Mouse (Mus musculus) myocyte (in vitro differentiated cells): ENCODE results near the gene Clec1a.

Experiments used
- MAX ChIP-seq: IDR thresholded peaks from one replicate; pipeline ENCODE4 v1.6.1; 2011; ENCODE audit warnings: low read depth, mild to moderate bottlenecking, control low read depth
- MYOG ChIP-seq, 3 experiments: IDR thresholded peaks; one replicate each; pipeline ENCODE4 v1.6.1; 2011; ENCODE audit warnings: control low read depth in 2 of 3, low read depth in 2 of 3, mild to moderate bottlenecking in 2 of 3; ENCODE audit not compliant: insufficient read length in 2 of 3, control insufficient read depth in 1 of 3, insufficient read depth in 1 of 3
- POLR2A ChIP-seq: IDR thresholded peaks from one replicate; pipeline ENCODE4 v1.6.1; 2011; ENCODE audit warnings: low read depth, mild to moderate bottlenecking, control low read depth, moderate library complexity; ENCODE audit not compliant: insufficient read length
- POLR2AphosphoS2 ChIP-seq: IDR thresholded peaks from one replicate; pipeline ENCODE4 v1.6.1; 2011; ENCODE audit warnings: low read depth, control low read depth; ENCODE audit not compliant: insufficient read length
- REST ChIP-seq: IDR thresholded peaks from one replicate; pipeline ENCODE4 v1.6.1; 2011; ENCODE audit warnings: mild to moderate bottlenecking, control low read depth, moderate library complexity; ENCODE audit not compliant: insufficient read depth, insufficient read length
- SRF ChIP-seq: IDR thresholded peaks from one replicate; pipeline ENCODE4 v1.6.1; 2011; ENCODE audit warnings: low read depth; ENCODE audit not compliant: control insufficient read depth, insufficient read length
- TCF12 ChIP-seq: IDR thresholded peaks from one replicate; pipeline ENCODE4 v1.6.1; 2011; ENCODE audit warnings: mild to moderate bottlenecking, control low read depth; ENCODE audit not compliant: poor library complexity, insufficient read depth, severe bottlenecking
- TCF3 ChIP-seq: IDR thresholded peaks from one replicate; pipeline ENCODE4 v1.6.1; 2011; ENCODE audit warnings: low read depth, control low read depth; ENCODE audit not compliant: insufficient read length
- USF1 ChIP-seq: IDR thresholded peaks from one replicate; pipeline ENCODE4 v1.6.1; 2011; ENCODE audit warnings: low read depth, mild to moderate bottlenecking, control low read depth, moderate library complexity

DNA sequence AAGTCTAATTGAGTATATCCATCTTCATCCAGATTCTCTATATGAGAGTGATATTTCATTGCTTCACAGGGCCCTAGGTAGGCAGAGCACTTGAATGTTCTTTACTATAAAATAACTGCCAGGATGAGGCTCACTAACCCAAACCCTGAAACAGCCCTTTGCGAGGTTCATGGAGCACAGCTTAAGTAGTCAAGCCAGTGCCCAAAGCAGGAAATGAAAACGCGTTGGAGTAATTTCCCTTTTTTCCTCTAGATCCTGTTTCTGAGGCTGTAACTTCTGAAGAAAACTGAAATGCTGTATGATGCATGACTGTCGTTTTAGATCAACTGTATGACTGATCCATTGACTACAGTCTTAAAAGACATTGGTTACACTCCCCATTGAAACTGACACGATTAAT is 20.8 kb upstream of the Clec1a start:
- TF ChIP-seq POLR2A (no peak), TCF3 (no peak), REST (no peak), USF1 (no peak), MYOG (IDR thresholded peaks at IDR 0.05; ENCODE audit: control insufficient read depth in 1 of 3, insufficient read depth in 1 of 3, insufficient read length in 2 of 3, low read depth in 2 of 3) (no peak), TCF12 (no peak), MAX (no peak), POLR2AphosphoS2 (no peak), SRF (no peak)
